Mouse (Mus musculus) stomach, postnatal 0 days (tissue): ENCODE results near the gene Krt24. TPM values are rescaled to one million over a fixed set of nuclear protein-coding genes. Genes with fewer than 3 reads are reported as not detected.

ENCODE experiments used
- ATAC-seq: fragments of 200-750 bp; cut with Nextera tagmentation; 2 replicates; pipeline ENCODE4 v1.8.0; 2017; ENCODE audit not compliant: low FRiP score, low TSS enrichment
- DNase-seq: peaks from one replicate; pipeline ENCODE4 v3.0.0-alpha.2; 2016; ENCODE audit warnings: low spot score
- H3K27ac ChIP-seq: fragments of 300-500 bp; sonication (generic); replicated peaks from 2 replicates; pipeline ENCODE4 v1.5.1; 2014; ENCODE audit warnings: mild to moderate bottlenecking, control low read depth
- H3K27me3 ChIP-seq: fragments of 300-500 bp; sonication (generic); 2 replicates; pipeline ENCODE4 v1.6.1; 2014; ENCODE audit warnings: low read length; ENCODE audit not compliant: control insufficient read depth, insufficient read depth
- H3K36me3 ChIP-seq: fragments of 300-500 bp; sonication (generic); 2 replicates; pipeline ENCODE4 v1.6.1; 2014; ENCODE audit warnings: low read length, mixed read lengths; ENCODE audit not compliant: control insufficient read depth, insufficient read depth
- H3K4me1 ChIP-seq: fragments of 300-500 bp; sonication (generic); replicated peaks from 2 replicates; pipeline ENCODE4 v1.6.1; 2014; ENCODE audit warnings: antibody characterized with exemption; ENCODE audit not compliant: control insufficient read depth, insufficient read depth
- H3K4me2 ChIP-seq: fragments of 300-500 bp; sonication (generic); replicated peaks from 2 replicates; pipeline ENCODE4 v1.6.1; 2014; ENCODE audit warnings: low read depth, mild to moderate bottlenecking, control low read depth, moderate library complexity
- H3K4me3 ChIP-seq: fragments of 300-500 bp; sonication (generic); 2 replicates; pipeline ENCODE4 v1.5.1; 2014; ENCODE audit warnings: low read depth, low read length, control low read depth
- H3K9ac ChIP-seq: fragments of 300-500 bp; sonication (generic); 2 replicates; pipeline ENCODE4 v1.6.1; 2014; ENCODE audit warnings: mild to moderate bottlenecking, low read length, control low read depth, mixed read lengths
- H3K9me3 ChIP-seq: fragments of 300-500 bp; sonication (generic); 2 replicates; pipeline ENCODE4 v1.6.1; 2016; ENCODE audit warnings: low read length; ENCODE audit not compliant: control insufficient read depth
- CTCF ChIP-seq: IDR thresholded peaks from 2 replicates; pipeline ENCODE4 v1.5.1; 2016; ENCODE audit warnings: antibody characterized with exemption, low read depth, mild to moderate bottlenecking, moderate library complexity
- EP300 ChIP-seq: optimal IDR thresholded peaks from 2 replicates; pipeline ENCODE3; 2016; ENCODE audit warnings: antibody characterized with exemption
- WGBS: fragments of 180-500 bp; shearing (Covaris S2); extraction: QIAGEN DNeasy Blood & Tissue Kit; methylation state at CpG from one replicate; pipeline ENCODE4 v1.1.7; 2014; 5-methylcytosine and 5-hydroxymethylcytosine counted together
- polyA plus RNA-seq: library from polyadenylated mRNA; unstranded; fragments of >200 nt; fragmentation: Nextera tagmentation; extraction: Ambion mirVana; gene quantifications from 2 replicates; pipeline ENCODE4 v1.2.1, GENCODE M21; 2015

Gene Krt24
- polyA plus RNA-seq, result not detected in 2 replicates

- TF ChIP-seq EP300 (no peak), CTCF (no peak)
- Histone ChIP-seq H3K27ac (no peak within 1 kb of the TSS), H3K9me3 (no peaks in the 10 kb centered on the region), H3K4me1 (no peaks in the 10 kb centered on the region), H3K9ac (no peak within 1 kb of the TSS), H3K36me3 (no peaks in the 10 kb centered on the region), H3K4me3 (no peak within 1 kb of the TSS), H3K27me3 (no peaks in the 10 kb centered on the region), H3K4me2 (no peak within 1 kb of the TSS)
- ATAC-seq, result no peak
- WGBS, result 43% methylated on average over 11 of the region's 11 CpGs
- no peak for DNase-seq
Measured at GRCm38 (mm10) chr11:99284833-99285312, at the start of gene Krt24. Gene Krt24, minus strand, starts transcription at chr11:99285262.

GRCm38 (mm10) chr11:99333426-99333825 lies 48.4 kb upstream of the Krt24 start:
- no peaks in the 10 kb centered on the region for H3K27me3 ChIP-seq
- no peaks in the 10 kb centered on the region for H3K36me3 ChIP-seq
- H3K4me3 ChIP-seq, result no peak overlapping the region
- H3K27ac ChIP-seq, result no peak overlapping the region
- H3K9ac ChIP-seq, result no peak overlapping the region
- ATAC-seq, result no peak
- H3K9me3 ChIP-seq, result no peaks in the 10 kb centered on the region
- TF ChIP-seq CTCF (no peak), EP300 (no peak)
- no peak overlapping the region for H3K4me2 ChIP-seq
- DNase-seq, result no peak
- 43% methylated on average over 13 of the region's 13 CpGs for WGBS
- H3K4me1 ChIP-seq, result no peaks in the 10 kb centered on the region

GRCm38 (mm10) chr11:99329655-99330054 lies 44.6 kb upstream of the Krt24 start:
- 22% methylated on average over 2 of the region's 2 CpGs for WGBS
- Histone ChIP-seq H3K36me3 (no peaks in the 10 kb centered on the region), H3K4me2 (no peak overlapping the region), H3K9ac (no peak overlapping the region), H3K4me3 (no peak overlapping the region), H3K9me3 (no peaks in the 10 kb centered on the region), H3K4me1 (no peaks in the 10 kb centered on the region), H3K27me3 (no peaks in the 10 kb centered on the region), H3K27ac (no peak overlapping the region)
- DNase-seq (no peak), ATAC-seq (peak; percentile 67; the same call in 1 of the 2 replicates)
- TF ChIP-seq CTCF, result no peak
- no peak for TF ChIP-seq EP300

- Histone ChIP-seq H3K4me3 (no peak within 1 kb of the TSS), H3K27ac (no peak within 1 kb of the TSS), H3K27me3 (no peaks in the 10 kb centered on the region), H3K36me3 (no peaks in the 10 kb centered on the region), H3K4me1 (no peaks in the 10 kb centered on the region), H3K9me3 (no peaks in the 10 kb centered on the region), H3K9ac (no peak within 1 kb of the TSS), H3K4me2 (no peak within 1 kb of the TSS)
- no peak for DNase-seq
- 88% methylated on average over 11 of the region's 11 CpGs for WGBS
- no peak for ATAC-seq
- no peak for TF ChIP-seq EP300
- no peak for TF ChIP-seq CTCF
Measured at GRCm38 (mm10) chr11:99322851-99323250, 37.8 kb upstream of the Krt24 start, which contains the start of gene Krt25. Gene Krt25, minus strand, starts transcription at chr11:99322951.

GRCm38 (mm10) chr11:99321094-99321493 lies 36.0 kb upstream of the Krt24 start:
- H3K4me2 ChIP-seq, result no peak overlapping the region
- WGBS, result 90% methylated on average over 14 of the region's 14 CpGs

GRCm38 (mm10) chr11:99319127-99319526 lies 34.1 kb upstream of the Krt24 start:
- WGBS, result 23% methylated on average over 9 of the region's 9 CpGs
- Histone ChIP-seq H3K27me3 (no peaks in the 10 kb centered on the region), H3K4me2 (0 out of 2 replicates have a peak overlapping the region, but pooled peaks have one; percentile 15), H3K4me3 (no peak overlapping the region), H3K9me3 (no peaks in the 10 kb centered on the region), H3K27ac (no peak overlapping the region), H3K9ac (no peak overlapping the region), H3K36me3 (no peaks in the 10 kb centered on the region), H3K4me1 (no peaks in the 10 kb centered on the region)
- ATAC-seq (no peak), DNase-seq (peak; percentile 14)
- TF ChIP-seq CTCF (no peak), EP300 (no peak)

More at GRCm38 (mm10) chr11:99321094-99321493, 36.0 kb upstream of the Krt24 start:
- no peak overlapping the region for H3K27ac ChIP-seq
- DNase-seq (no peak), ATAC-seq (no peak)
- H3K27me3 ChIP-seq, result no peaks in the 10 kb centered on the region
- no peaks in the 10 kb centered on the region for H3K9me3 ChIP-seq
- no peak for TF ChIP-seq EP300
- TF ChIP-seq CTCF, result no peak
- no peaks in the 10 kb centered on the region for H3K36me3 ChIP-seq
- no peak overlapping the region for H3K4me3 ChIP-seq
- H3K9ac ChIP-seq, result no peak overlapping the region
- no peaks in the 10 kb centered on the region for H3K4me1 ChIP-seq
